Mouse (Mus musculus) hindbrain, embryonic 11.5 days (tissue): ENCODE data around the gene Pabpn1l. TPM values are rescaled to one million over a fixed set of nuclear protein-coding genes. Genes with fewer than 3 reads are reported as not detected.

Experiments used
- ATAC-seq: fragments of 200-750 bp; cut with Nextera tagmentation; 2 replicates; pipeline ENCODE4 v1.8.0; 2017; ENCODE audit warnings: mild to moderate bottlenecking, moderate TSS enrichment, moderate library complexity; ENCODE audit not compliant: low FRiP score
- DNase-seq: peaks from one replicate; pipeline ENCODE4 v3.0.0-alpha.2; 2015; ENCODE audit warnings: low spot score
- H3K27ac ChIP-seq: fragments of 300-500 bp; sonication (generic); 2 replicates; pipeline ENCODE4 v1.5.1; 2014; ENCODE audit warnings: mild to moderate bottlenecking, low read depth, low read length
- H3K27me3 ChIP-seq: fragments of 300-500 bp; sonication (generic); 2 replicates; pipeline ENCODE4 v1.6.1; 2014; ENCODE audit warnings: mild to moderate bottlenecking, low read length, moderate library complexity, mixed read lengths; ENCODE audit not compliant: control insufficient read depth, insufficient read depth
- H3K36me3 ChIP-seq: fragments of 300-500 bp; sonication (generic); 2 replicates; pipeline ENCODE4 v1.6.1; 2014; ENCODE audit warnings: mild to moderate bottlenecking, low read length, moderate library complexity, mixed read lengths; ENCODE audit not compliant: control insufficient read depth, insufficient read depth
- H3K4me1 ChIP-seq: fragments of 300-500 bp; sonication (generic); replicated peaks from 2 replicates; pipeline ENCODE4 v1.6.1; 2014; ENCODE audit warnings: low read length, mixed read lengths; ENCODE audit not compliant: control insufficient read depth, insufficient read depth
- H3K4me2 ChIP-seq: fragments of 300-500 bp; sonication (generic); replicated peaks from 2 replicates; pipeline ENCODE4 v1.6.1; 2014; ENCODE audit warnings: mild to moderate bottlenecking, low read depth, low read length
- H3K4me3 ChIP-seq: fragments of 300-500 bp; sonication (generic); 2 replicates; pipeline ENCODE4 v1.5.1; 2014; ENCODE audit warnings: low read depth, low read length
- H3K9ac ChIP-seq: fragments of 300-500 bp; sonication (generic); 2 replicates; pipeline ENCODE4 v1.6.1; 2014; ENCODE audit warnings: low read depth, low read length
- H3K9me3 ChIP-seq: fragments of 300-500 bp; sonication (generic); 2 replicates; pipeline ENCODE4 v1.6.1; 2016; ENCODE audit warnings: low read length; ENCODE audit not compliant: control insufficient read depth
- WGBS: fragments of 180-500 bp; shearing (Covaris S2); extraction: QIAGEN DNeasy Blood & Tissue Kit; methylation state at CpG from one replicate; pipeline ENCODE4 v1.1.7; 2014; 5-methylcytosine and 5-hydroxymethylcytosine counted together
- polyA plus RNA-seq: library from polyadenylated mRNA; unstranded; fragments of >200 nt; fragmentation: Nextera tagmentation; extraction: Ambion mirVana; gene quantifications from 2 replicates; pipeline ENCODE4 v1.2.1, GENCODE M21; 2014

Gene Pabpn1l
- polyA plus RNA-seq, 1 experiment from 2014 or later: not detected

- ATAC-seq: no peak
Measured at GRCm38 (mm10) chr8:122641406-122641805, 18.9 kb upstream of the Pabpn1l start.

DNA sequence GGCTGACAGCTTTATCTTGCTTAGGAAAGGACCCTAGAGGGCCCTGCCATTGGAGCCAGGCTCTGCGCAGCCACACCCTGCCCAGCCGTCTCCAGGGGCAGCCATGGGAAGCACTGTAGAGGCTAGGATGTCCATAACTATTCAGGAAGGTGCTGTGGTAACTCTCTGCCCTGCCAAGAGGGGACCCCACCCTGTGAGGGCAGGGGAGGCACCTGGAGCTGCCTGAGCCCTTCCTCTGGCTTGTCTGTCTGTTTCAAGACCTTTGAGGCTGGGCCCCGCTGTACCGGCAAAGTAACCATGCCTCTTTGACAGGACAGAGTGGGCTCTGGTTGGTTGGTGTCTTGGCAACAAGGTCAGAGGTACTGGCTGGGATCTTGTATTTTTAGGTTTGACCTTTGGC lies 18.3 kb upstream of the Pabpn1l start:
- no peak for ATAC-seq
- no peaks in the 10 kb centered on the region for H3K9me3 ChIP-seq
- H3K36me3 ChIP-seq: no peaks in the 10 kb centered on the region
- no peak overlapping the region for H3K27ac ChIP-seq
- no peak overlapping the region for H3K9ac ChIP-seq
- H3K4me2 ChIP-seq: no peak overlapping the region
- peaks cover 3% of the 10 kb centered on the region; the same call in 1 of the 2 replicates for H3K4me1 ChIP-seq
- no peak for DNase-seq
- WGBS: 76% methylated on average over 4 of the region's 4 CpGs
- no peaks in the 10 kb centered on the region for H3K27me3 ChIP-seq
- H3K4me3 ChIP-seq: no peak overlapping the region

More at GRCm38 (mm10) chr8:122641406-122641805, 18.9 kb upstream of the Pabpn1l start:
- 85% methylated on average over 15 of the region's 15 CpGs for WGBS
- no peak overlapping the region for H3K9ac ChIP-seq
- H3K36me3 ChIP-seq: no peaks in the 10 kb centered on the region
- H3K27ac ChIP-seq: no peak overlapping the region
- H3K27me3 ChIP-seq: no peaks in the 10 kb centered on the region
- DNase-seq: no peak
- peaks cover 3% of the 10 kb centered on the region; the same call in 1 of the 2 replicates for H3K4me1 ChIP-seq
- no peak overlapping the region for H3K4me3 ChIP-seq
- no peak overlapping the region for H3K4me2 ChIP-seq
- no peaks in the 10 kb centered on the region for H3K9me3 ChIP-seq

- H3K9ac ChIP-seq: no peak overlapping the region
- no peak overlapping the region for H3K27ac ChIP-seq
- H3K4me2 ChIP-seq: no peak overlapping the region
- H3K4me1 ChIP-seq: peaks cover 3% of the 10 kb centered on the region; the same call in 1 of the 2 replicates
- H3K36me3 ChIP-seq: no peaks in the 10 kb centered on the region
- H3K9me3 ChIP-seq: no peaks in the 10 kb centered on the region
- DNase-seq (peak; percentile 51), ATAC-seq (peak; percentile 48; the same call in 1 of the 2 replicates)
- H3K4me3 ChIP-seq: no peak overlapping the region
- WGBS: 41% methylated on average over 15 of the region's 16 CpGs
- no peaks in the 10 kb centered on the region for H3K27me3 ChIP-seq
Measured at GRCm38 (mm10) chr8:122639521-122640248, 17.1 kb upstream of the Pabpn1l start.

GRCm38 (mm10) chr8:122638601-122639000 lies 16.1 kb upstream of the Pabpn1l start:
- Histone ChIP-seq H3K4me3 (no peak overlapping the region), H3K27me3 (no peaks in the 10 kb centered on the region), H3K27ac (0 out of 2 replicates have a peak overlapping the region, but pooled peaks have one; percentile 0), H3K4me2 (no peak overlapping the region), H3K4me1 (peaks cover 3% of the 10 kb centered on the region; the same call in 1 of the 2 replicates), H3K9me3 (no peaks in the 10 kb centered on the region), H3K9ac (no peak overlapping the region; the same call in 1 of the 2 replicates), H3K36me3 (no peaks in the 10 kb centered on the region)
- no peak for DNase-seq
- 66% methylated on average over 16 of the region's 16 CpGs for WGBS
- peak; percentile 39; the same call in 1 of the 2 replicates for ATAC-seq

- 87% methylated on average over 9 of the region's 9 CpGs for WGBS
- DNase-seq (no peak), ATAC-seq (no peak)
- Histone ChIP-seq H3K36me3 (0 out of 2 replicates have a peak, but pooled peaks cover 2% of the 10 kb centered on the region), H3K9ac (no peak overlapping the region), H3K4me2 (no peak overlapping the region), H3K27ac (no peak overlapping the region), H3K4me3 (no peak overlapping the region), H3K27me3 (no peaks in the 10 kb centered on the region), H3K9me3 (no peaks in the 10 kb centered on the region), H3K4me1 (peaks cover 3% of the 10 kb centered on the region; the same call in 1 of the 2 replicates)
Measured at GRCm38 (mm10) chr8:122637230-122637629, 14.7 kb upstream of the Pabpn1l start.

GRCm38 (mm10) chr8:122636803-122637175 lies 14.2 kb upstream of the Pabpn1l start:
- Histone ChIP-seq H3K9ac (no peak overlapping the region), H3K27me3 (no peaks in the 10 kb centered on the region), H3K4me3 (no peak overlapping the region), H3K9me3 (no peaks in the 10 kb centered on the region), H3K36me3 (0 out of 2 replicates have a peak, but pooled peaks cover 2% of the 10 kb centered on the region), H3K27ac (no peak overlapping the region), H3K4me2 (no peak overlapping the region), H3K4me1 (peaks cover 3% of the 10 kb centered on the region; the same call in 1 of the 2 replicates)
- no peak for ATAC-seq
- 76% methylated on average over 9 of the region's 9 CpGs for WGBS
- no peak for DNase-seq

DNA sequence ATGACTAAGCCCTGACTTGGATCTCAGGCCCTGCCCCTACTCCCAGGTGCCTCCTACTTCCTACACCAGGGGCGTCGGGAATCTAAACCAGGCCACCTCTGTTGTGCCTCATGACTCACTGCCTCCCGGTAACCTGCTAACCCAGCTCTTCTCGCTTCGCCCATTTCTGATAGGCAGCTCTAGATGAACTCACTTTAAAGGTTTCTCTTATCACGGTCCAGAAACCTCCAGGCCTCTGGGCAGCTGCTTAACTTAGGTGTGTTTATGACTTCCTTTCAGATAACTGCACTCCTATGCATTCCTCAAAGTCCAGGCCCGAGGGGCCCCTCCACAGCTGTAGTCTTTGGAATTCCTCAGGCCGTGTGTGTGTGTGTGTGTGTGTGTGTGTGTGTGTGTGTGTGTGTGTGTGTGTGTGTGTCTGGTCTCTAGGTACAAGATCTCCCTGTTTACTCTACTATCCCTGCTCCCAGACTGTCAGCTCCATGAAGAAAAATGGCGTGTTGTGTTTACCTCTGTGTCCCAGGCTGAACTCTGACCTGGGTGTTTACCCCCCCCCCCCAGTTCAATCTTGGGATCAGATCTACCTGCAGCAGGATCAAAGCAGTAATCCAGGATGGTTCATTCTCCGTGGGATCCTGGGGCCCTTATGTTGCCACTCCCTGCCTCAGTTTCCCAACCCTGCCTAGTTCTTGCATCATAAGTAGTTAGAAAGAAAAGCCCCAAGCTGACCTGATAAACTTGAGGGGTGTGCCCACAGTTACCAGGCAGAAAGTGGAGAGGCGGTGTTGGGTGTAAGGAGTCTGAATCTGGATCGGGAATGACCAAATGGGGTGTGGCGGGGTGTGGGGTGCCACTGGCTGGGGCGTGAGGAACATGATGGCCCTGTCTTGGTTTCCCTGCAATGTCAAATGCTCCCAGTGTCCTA lies 13.6 kb upstream of the Pabpn1l start:
- Histone ChIP-seq H3K4me1 (peaks cover 3% of the 10 kb centered on the region; the same call in 1 of the 2 replicates), H3K9ac (no peak overlapping the region), H3K27ac (no peak overlapping the region), H3K4me3 (no peak overlapping the region), H3K9me3 (no peaks in the 10 kb centered on the region), H3K27me3 (no peaks in the 10 kb centered on the region), H3K36me3 (0 out of 2 replicates have a peak, but pooled peaks cover 2% of the 10 kb centered on the region), H3K4me2 (no peak overlapping the region)
- DNase-seq (no peak), ATAC-seq (no peak)
- WGBS: 73% methylated on average over 14 of the region's 14 CpGs

DNA sequence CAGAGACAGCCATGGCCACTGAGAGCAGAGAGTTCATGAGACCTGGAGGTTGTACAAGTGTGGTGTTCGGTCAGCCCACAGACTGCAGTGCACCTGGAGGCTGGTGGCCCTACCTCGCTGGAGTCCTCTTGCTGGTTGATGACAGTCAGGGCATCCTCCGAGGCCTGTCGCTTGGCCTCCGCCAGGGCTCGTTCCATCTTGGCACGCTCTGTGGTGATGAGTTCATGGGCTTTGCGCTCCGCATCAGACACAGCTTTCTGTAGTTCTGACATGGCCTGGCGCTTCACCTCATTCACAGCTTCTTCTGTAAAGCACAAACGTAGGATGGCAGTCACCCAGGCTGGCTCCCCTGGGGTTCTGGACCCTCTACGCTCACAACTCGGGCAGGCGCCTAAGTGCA lies 10.7 kb upstream of the Pabpn1l start:
- ATAC-seq (no peak), DNase-seq (no peak)
- no peak overlapping the region for H3K4me3 ChIP-seq
- H3K4me1 ChIP-seq: 0 out of 2 replicates have a peak, but pooled peaks cover 2% of the 10 kb centered on the region
- no peak overlapping the region for H3K27ac ChIP-seq
- 0 out of 2 replicates have a peak, but pooled peaks cover 2% of the 10 kb centered on the region for H3K36me3 ChIP-seq
- H3K27me3 ChIP-seq: no peaks in the 10 kb centered on the region
- H3K9ac ChIP-seq: no peak overlapping the region
- WGBS: 92% methylated on average over 14 of the region's 14 CpGs
- H3K4me2 ChIP-seq: no peak overlapping the region
- H3K9me3 ChIP-seq: no peaks in the 10 kb centered on the region
